12 mouse cellular contexts compared by ENCODE assay signal in genomic region chr7:127090154-127091113, GRCm38 (mm10). TPM values are rescaled to one million over a fixed set of nuclear protein-coding genes. Genes with fewer than 3 reads are reported as not detected.
A peak's percentile ranks its signal among the peaks of the same experiment; 100 is the strongest.
DNase-seq lines count a peak whose midpoint lies in the region; ATAC-seq and TF ChIP-seq lines count a peak whose summit lies in the region.
"Had no signal": no experiment of that assay in that cellular context is flagged by ENCODE, and none has a peak within 500 bp of the region (broad histone marks: within the 10 kb centered on the region; RNA-seq: fewer than 3 reads in every experiment).

No protein-coding gene starts in this region.

- H3K27ac ChIP-seq in heart, embryonic 11.5 days (ENCODE audit: low read depth, low read length) = no peak overlapping the region
- peak overlapping the region; percentile 71; the same call in 1 of the 2 replicates for H3K27ac ChIP-seq in testis, adult 2 months (ENCODE audit: control insufficient read depth, insufficient read depth, low read depth, low read length)
- H3K27ac ChIP-seq in hindbrain, embryonic 14.5 days = no peak overlapping the region
- H3K27ac ChIP-seq: embryonic facial prominence, embryonic 15.5 days; hindbrain, embryonic 15.5 days; neural tube, embryonic 12.5 days had no signal

- H3K4me3 ChIP-seq in heart, embryonic 11.5 days (ENCODE audit: low read depth, low read length) = no peak overlapping the region
- peak overlapping the region; percentile 89 for H3K4me3 ChIP-seq in testis, adult 2 months (ENCODE audit: control insufficient read depth, low read depth, low read length)
- H3K4me3 ChIP-seq in hindbrain, embryonic 14.5 days (replicated peaks; ENCODE audit: low read length) = no peak overlapping the region
- H3K4me3 ChIP-seq: hindbrain, embryonic 15.5 days; neural tube, embryonic 12.5 days had no signal

- H3K4me1 ChIP-seq in heart, embryonic 11.5 days (ENCODE audit: control insufficient read depth, insufficient read depth, low read length) = peaks cover 14% of the 10 kb centered on the region; the same call in 1 of the 2 replicates
- peaks cover 19% of the 10 kb centered on the region for H3K4me1 ChIP-seq in testis, adult 2 months (ENCODE audit: control insufficient read depth, insufficient read depth, low read length)
- no peaks in the 10 kb centered on the region for H3K4me1 ChIP-seq in hindbrain, embryonic 14.5 days (replicated peaks; ENCODE audit: control insufficient read depth, insufficient read depth, low read length)

- no peaks in the 10 kb centered on the region for H3K36me3 ChIP-seq in heart, embryonic 11.5 days (ENCODE audit: control insufficient read depth, insufficient read depth, low read length)
- no peaks in the 10 kb centered on the region for H3K36me3 ChIP-seq in testis, adult 2 months (ENCODE audit: control insufficient read depth, insufficient read depth, low read length)
- H3K36me3 ChIP-seq in hindbrain, embryonic 14.5 days (replicated peaks; ENCODE audit: control insufficient read depth, insufficient read depth) = no peaks in the 10 kb centered on the region
- H3K36me3 ChIP-seq: embryonic facial prominence, embryonic 15.5 days; hindbrain, embryonic 15.5 days; neural tube, embryonic 12.5 days had no signal

- no peak for DNase-seq in heart, adult 11 months
- DNase-seq in testis, postnatal 10 days (ENCODE audit: low spot score) = no peak
- DNase-seq in liver = peak; percentile 25
- no peak for DNase-seq in left cerebral cortex, postnatal 14 days (ENCODE audit: low spot score in 2 of 2)
- DNase-seq in hindbrain, embryonic 14.5 days (ENCODE audit: low spot score) = no peak
- no peak for DNase-seq in adrenal gland, adult 2 months

- no peak overlapping the region for H3K9ac ChIP-seq in heart, embryonic 11.5 days (ENCODE audit: low read depth, low read length)
- H3K9ac ChIP-seq in hindbrain, embryonic 14.5 days = no peak overlapping the region
- H3K9ac ChIP-seq: embryonic facial prominence, embryonic 15.5 days; hindbrain, embryonic 15.5 days; neural tube, embryonic 12.5 days had no signal

- H3K9me3 ChIP-seq in heart, embryonic 11.5 days (replicated peaks; ENCODE audit: control insufficient read depth, low read length) = no peaks in the 10 kb centered on the region
- H3K9me3 ChIP-seq in hindbrain, embryonic 14.5 days (ENCODE audit: control insufficient read depth, low read length) = no peaks in the 10 kb centered on the region
- H3K9me3 ChIP-seq: embryonic facial prominence, embryonic 15.5 days; hindbrain, embryonic 15.5 days; neural tube, embryonic 12.5 days had no signal

- no peak for TF ChIP-seq POLR2A in testis, adult 2 months (IDR thresholded peaks at IDR 0.05; ENCODE audit: control insufficient read depth, low read depth, low read length)

- no peak for TF ChIP-seq CTCF in testis, adult 2 months (IDR thresholded peaks at IDR 0.05; ENCODE audit: control insufficient read depth, insufficient read depth, insufficient replicate concordance, low read depth, low read length)

- H3K4me2 ChIP-seq in heart, embryonic 11.5 days = peak overlapping the region; percentile 30
- H3K4me2 ChIP-seq in hindbrain, embryonic 14.5 days (replicated peaks) = no peak overlapping the region
- H3K4me2 ChIP-seq: hindbrain, embryonic 15.5 days had no signal

- WGBS in heart, embryonic 11.5 days (ENCODE audit: insufficient replicate concordance) = 81% methylated on average over 20 of the region's 20 CpGs
- 88% methylated on average over 20 of the region's 20 CpGs for WGBS in hindbrain, embryonic 14.5 days

- ATAC-seq in heart, embryonic 11.5 days (replicated peaks; ENCODE audit: insufficient number of reproducible peaks, low FRiP score, low TSS enrichment) = no peak
- ATAC-seq in hindbrain, embryonic 14.5 days (ENCODE audit: low FRiP score) = no peak

- intact Hi-C loops in left cerebral cortex, postnatal 14 days (cut with DNase I) = loop anchor here (5.0 kb wide), 1 partner anchor 48 kb away; the partner anchor contains the start of gene Kif22

- H3K27me3 ChIP-seq in heart, embryonic 11.5 days (ENCODE audit: control insufficient read depth, insufficient read depth, low read length) = no peaks in the 10 kb centered on the region
- no peaks in the 10 kb centered on the region for H3K27me3 ChIP-seq in testis, adult 2 months (ENCODE audit: control insufficient read depth, insufficient read depth, low read length)
- H3K27me3 ChIP-seq in hindbrain, embryonic 14.5 days (ENCODE audit: control insufficient read depth, insufficient read depth, low read length) = no peaks in the 10 kb centered on the region
- H3K27me3 ChIP-seq: embryonic facial prominence, embryonic 15.5 days; hindbrain, embryonic 15.5 days; neural tube, embryonic 12.5 days had no signal

RNA-seq across cellular contexts. Expression of gene AI467606, which starts 0.7 kb away (rescaled TPM):
- polyA plus RNA-seq in heart, embryonic 11.5 days (2014; fragmentation: Nextera tagmentation; extraction: Ambion mirVana) = 0.92 and 0.96 TPM in 2 replicates
- 4.6 and 4.9 TPM in 2 replicates for polyA plus RNA-seq in testis, adult 2 months (2012; rRNA removed)
- 1 to 10 TPM; 1.3 to 1.6 TPM for total RNA-seq in left cerebral cortex, postnatal 14 days (2021)
- polyA plus RNA-seq in hindbrain, embryonic 14.5 days (2014; fragmentation: Nextera tagmentation; extraction: Ambion mirVana) = 1.7 and 1.9 TPM in 2 replicates
- total RNA-seq in adrenal gland, adult 2 months (2021) = 1 to 10 TPM; 1.6 to 1.9 TPM
- 7.6 TPM in 2 replicates for polyA plus RNA-seq in adrenal gland, adult 2 months (2012; rRNA removed)

RNA-seq across cellular contexts. Expression of gene Zg16, which starts 3.3 kb away (rescaled TPM):
- not detected in 2 replicates for polyA plus RNA-seq in heart, embryonic 11.5 days (2014; fragmentation: Nextera tagmentation; extraction: Ambion mirVana)
- polyA plus RNA-seq in testis, adult 2 months (2012; rRNA removed) = 0.76 and 0.93 TPM in 2 replicates
- total RNA-seq in left cerebral cortex, postnatal 14 days (2021) = not detected
- polyA plus RNA-seq in hindbrain, embryonic 14.5 days (2014; fragmentation: Nextera tagmentation; extraction: Ambion mirVana) = not detected in 2 replicates
- not detected for total RNA-seq in adrenal gland, adult 2 months (2021)
- polyA plus RNA-seq in adrenal gland, adult 2 months (2012; rRNA removed) = 0.18 and 0.49 TPM in 2 replicates
- total RNA-seq: left cerebral cortex, postnatal 36 days had no signal
- polyA plus RNA-seq: embryonic facial prominence, embryonic 15.5 days; hindbrain, embryonic 15.5 days; neural tube, embryonic 12.5 days had no signal

RNA-seq across cellular contexts. Expression of gene Qprt, which starts 31.6 kb away (rescaled TPM):
- 6.2 and 6.6 TPM in 2 replicates for polyA plus RNA-seq in heart, embryonic 11.5 days (2014; fragmentation: Nextera tagmentation; extraction: Ambion mirVana)
- polyA plus RNA-seq in testis, adult 2 months (2012; rRNA removed) = 0.05 and 0.22 TPM in 2 replicates
- under 1 TPM in 1 of 2 experiments, not detected in 1; 0.25 TPM for total RNA-seq in left cerebral cortex, postnatal 14 days (2021)
- polyA plus RNA-seq in hindbrain, embryonic 14.5 days (2014; fragmentation: Nextera tagmentation; extraction: Ambion mirVana) = 0.55 and 0.87 TPM in 2 replicates
- total RNA-seq in adrenal gland, adult 2 months (2021) = under 1 TPM; 0.49 to 0.52 TPM
- 0.77 and 1.0 TPM in 2 replicates for polyA plus RNA-seq in adrenal gland, adult 2 months (2012; rRNA removed)

RNA-seq across cellular contexts. Expression of gene Spn, which starts 47.2 kb away (rescaled TPM):
- 0.32 and 0.39 TPM in 2 replicates for polyA plus RNA-seq in heart, embryonic 11.5 days (2014; fragmentation: Nextera tagmentation; extraction: Ambion mirVana)
- polyA plus RNA-seq in testis, adult 2 months (2012; rRNA removed) = 0.09 and 0.10 TPM in 2 replicates
- total RNA-seq in left cerebral cortex, postnatal 14 days (2021) = under 1 TPM in 1 of 2 experiments, not detected in 1; 0.11 TPM
- not detected in 2 replicates for polyA plus RNA-seq in hindbrain, embryonic 14.5 days (2014; fragmentation: Nextera tagmentation; extraction: Ambion mirVana)
- 1 to 10 TPM in 1 of 2 experiments, under 1 TPM in 1; 0.58 to 1.0 TPM for total RNA-seq in adrenal gland, adult 2 months (2021)
- polyA plus RNA-seq in adrenal gland, adult 2 months (2012; rRNA removed) = 1.0 and 2.0 TPM in 2 replicates

RNA-seq across cellular contexts. Expression of gene Kif22, which starts 48.2 kb away (rescaled TPM):
- polyA plus RNA-seq in heart, embryonic 11.5 days (2014; fragmentation: Nextera tagmentation; extraction: Ambion mirVana) = 97.7 and 103 TPM in 2 replicates
- polyA plus RNA-seq in testis, adult 2 months (2012; rRNA removed) = 10.2 and 11.2 TPM in 2 replicates
- 10 to 100 TPM in 1 of 2 experiments, 1 to 10 TPM in 1; 9.6 to 10.4 TPM for total RNA-seq in left cerebral cortex, postnatal 14 days (2021)
- polyA plus RNA-seq in hindbrain, embryonic 14.5 days (2014; fragmentation: Nextera tagmentation; extraction: Ambion mirVana) = 20.3 and 24.6 TPM in 2 replicates
- 1 to 10 TPM; 2.1 to 2.5 TPM for total RNA-seq in adrenal gland, adult 2 months (2021)
- polyA plus RNA-seq in adrenal gland, adult 2 months (2012; rRNA removed) = 0.64 and 0.89 TPM in 2 replicates
